Mouse (Mus musculus): ENCODE results near the gene Btbd35f21. TPM values are rescaled to one million over a fixed set of nuclear protein-coding genes. Genes with fewer than 3 reads are reported as not detected.

Btbd35f21 gene
- total RNA-seq (2023) = not detected

GRCm38 (mm10) chrX:32725809-32726208 is at the start of gene Btbd35f21:
Btbd35f21 (plus strand) TSS chrX:32726109.

Other genes with a start within 250 kb of the Btbd35f21 start
- not detected for gene Btbd35f1, start 166.1 kb upstream of the Btbd35f21 start, total RNA-seq (2023)
- not detected for gene Gm5926, start 75.4 kb upstream of the Btbd35f21 start, total RNA-seq (2023)
- gene Btbd35f30, start 168.5 kb downstream of the Btbd35f21 start, total RNA-seq (2023) = not detected
- not detected for gene Gm21789, start 215.7 kb downstream of the Btbd35f21 start, total RNA-seq (2023)
- not detected for gene Btbd35f5, start 247.8 kb downstream of the Btbd35f21 start, total RNA-seq (2023)